Mouse (Mus musculus): ENCODE measurements around the gene Khk. TPM values are rescaled to one million over a fixed set of nuclear protein-coding genes. Genes with fewer than 3 reads are reported as not detected.

Khk gene
- polyA plus RNA-seq, 1 experiment, result 1,266 TPM

DNA sequence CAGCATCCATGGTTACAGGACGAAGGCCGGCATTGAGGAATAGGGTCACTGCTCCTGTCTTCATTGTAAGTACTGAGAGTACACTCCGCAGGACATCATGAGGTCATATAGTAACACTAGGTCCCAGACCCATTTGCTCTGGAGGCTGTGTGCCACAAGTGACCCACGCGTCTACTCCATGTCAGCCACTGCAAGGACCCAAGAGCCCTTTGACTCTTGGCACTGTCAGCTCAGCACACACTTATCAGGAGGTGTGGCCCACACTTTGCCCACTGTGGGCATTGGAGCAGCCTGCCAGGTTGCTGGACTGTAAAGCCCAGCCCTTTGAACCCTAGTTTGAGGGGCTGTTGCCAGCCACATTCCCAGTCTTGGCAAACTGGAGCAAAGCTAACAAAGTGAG, 4.0 kb downstream of the Khk start:
- TF ChIP-seq CTCF (conservative IDR thresholded peaks at IDR 0.05; ENCODE audit: insufficient read depth, insufficient read length, low read depth, low read length), result no peak
- TF ChIP-seq POLR2A (IDR thresholded peaks at IDR 0.05; ENCODE audit: low read depth, low read length), result no peak
- Histone ChIP-seq H3K36me3 (ENCODE audit: control insufficient read depth, insufficient read depth, low read length) (no peaks in the 10 kb centered on the region), H3K27me3 (replicated peaks; ENCODE audit: control insufficient read depth, insufficient read depth, low read length) (no peaks in the 10 kb centered on the region), H3K4me1 (ENCODE audit: control insufficient read depth, insufficient read depth, low read length) (peaks cover 12% of the 10 kb centered on the region; the same call in 1 of the 2 replicates), H3K4me3 (ENCODE audit: insufficient read depth, low read depth, low read length) (no peak overlapping the region), H3K27ac (ENCODE audit: insufficient read depth, low read depth, low read length) (peak overlapping the region; percentile 55)
- peak; percentile 95 for DNase-seq
- WGBS, result 58% methylated on average over 5 of the region's 5 CpGs

GRCm38 (mm10) chr5:30926073-30926472, 4.8 kb downstream of the Khk start:
- Histone ChIP-seq H3K27ac (ENCODE audit: insufficient read depth, low read depth, low read length) (peak overlapping the region; percentile 81), H3K36me3 (ENCODE audit: control insufficient read depth, insufficient read depth, low read length) (no peaks in the 10 kb centered on the region), H3K27me3 (replicated peaks; ENCODE audit: control insufficient read depth, insufficient read depth, low read length) (no peaks in the 10 kb centered on the region), H3K4me3 (ENCODE audit: insufficient read depth, low read depth, low read length) (no peak overlapping the region), H3K4me1 (ENCODE audit: control insufficient read depth, insufficient read depth, low read length) (peaks cover 8% of the 10 kb centered on the region; the same call in 1 of the 2 replicates)
- peak; percentile 94 for DNase-seq
- 52% methylated on average over 2 of the region's 2 CpGs for WGBS
- TF ChIP-seq CTCF (conservative IDR thresholded peaks at IDR 0.05; ENCODE audit: insufficient read depth, insufficient read length, low read depth, low read length) (no peak), POLR2A (IDR thresholded peaks at IDR 0.05; ENCODE audit: low read depth, low read length) (no peak)

GRCm38 (mm10) chr5:30927945-30928529, 6.8 kb downstream of the Khk start:
- Histone ChIP-seq H3K36me3 (ENCODE audit: control insufficient read depth, insufficient read depth, low read length) (no peaks in the 10 kb centered on the region), H3K27ac (ENCODE audit: insufficient read depth, low read depth, low read length) (no peak overlapping the region), H3K4me1 (ENCODE audit: control insufficient read depth, insufficient read depth, low read length) (peaks cover 7% of the 10 kb centered on the region; the same call in 1 of the 2 replicates), H3K4me3 (ENCODE audit: insufficient read depth, low read depth, low read length) (no peak overlapping the region), H3K27me3 (replicated peaks; ENCODE audit: control insufficient read depth, insufficient read depth, low read length) (no peaks in the 10 kb centered on the region)
- peak; percentile 67 for DNase-seq
- 37% methylated on average over 7 of the region's 7 CpGs for WGBS
- TF ChIP-seq POLR2A (IDR thresholded peaks at IDR 0.05; ENCODE audit: low read depth, low read length), result no peak
- TF ChIP-seq CTCF (conservative IDR thresholded peaks at IDR 0.05; ENCODE audit: insufficient read depth, insufficient read length, low read depth, low read length), result no peak

DNA sequence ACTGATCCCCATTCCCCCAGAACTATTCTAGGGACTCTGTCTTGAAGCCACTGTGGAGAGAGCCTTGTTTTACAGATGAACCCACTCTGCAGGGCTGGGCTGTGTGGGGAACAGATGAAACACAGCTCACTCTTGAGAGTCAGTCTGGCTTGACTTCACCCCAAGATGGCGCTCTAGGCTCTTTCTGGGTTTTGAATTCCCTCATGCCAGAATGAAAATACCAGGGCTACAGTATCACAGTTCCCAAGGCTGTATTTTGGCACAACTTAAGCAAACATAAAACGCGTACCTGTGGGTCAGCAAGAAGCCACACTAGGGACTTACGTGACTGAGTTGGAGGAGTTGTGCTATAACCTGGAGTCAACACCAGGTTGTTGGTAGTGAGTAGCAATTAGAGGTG, 8.9 kb downstream of the Khk start:
- peaks cover 7% of the 10 kb centered on the region; the same call in 1 of the 2 replicates for H3K4me1 ChIP-seq (ENCODE audit: control insufficient read depth, insufficient read depth, low read length)
- H3K36me3 ChIP-seq (ENCODE audit: control insufficient read depth, insufficient read depth, low read length), result no peaks in the 10 kb centered on the region
- H3K4me3 ChIP-seq (ENCODE audit: insufficient read depth, low read depth, low read length), result no peak overlapping the region
- peak; percentile 77 for DNase-seq
- peak; percentile 71 for TF ChIP-seq CTCF (conservative IDR thresholded peaks at IDR 0.05; ENCODE audit: insufficient read depth, insufficient read length, low read depth, low read length)
- TF ChIP-seq POLR2A (IDR thresholded peaks at IDR 0.05; ENCODE audit: low read depth, low read length), result no peak
- 37% methylated on average over 4 of the region's 4 CpGs for WGBS
- H3K27ac ChIP-seq (ENCODE audit: insufficient read depth, low read depth, low read length), result no peak overlapping the region
- no peaks in the 10 kb centered on the region for H3K27me3 ChIP-seq (replicated peaks; ENCODE audit: control insufficient read depth, insufficient read depth, low read length)

GRCm38 (mm10) chr5:30930846-30931245, 9.6 kb downstream of the Khk start:
- H3K27ac ChIP-seq (ENCODE audit: insufficient read depth, low read depth, low read length), result no peak overlapping the region
- peaks cover 7% of the 10 kb centered on the region; the same call in 1 of the 2 replicates for H3K4me1 ChIP-seq (ENCODE audit: control insufficient read depth, insufficient read depth, low read length)
- TF ChIP-seq POLR2A (IDR thresholded peaks at IDR 0.05; ENCODE audit: low read depth, low read length) (no peak), CTCF (conservative IDR thresholded peaks at IDR 0.05; ENCODE audit: insufficient read depth, insufficient read length, low read depth, low read length) (no peak)
- DNase-seq, result no peak
- no peaks in the 10 kb centered on the region for H3K27me3 ChIP-seq (replicated peaks; ENCODE audit: control insufficient read depth, insufficient read depth, low read length)
- H3K4me3 ChIP-seq (ENCODE audit: insufficient read depth, low read depth, low read length), result no peak overlapping the region
- H3K36me3 ChIP-seq (ENCODE audit: control insufficient read depth, insufficient read depth, low read length), result no peaks in the 10 kb centered on the region
- WGBS, result 74% methylated on average over 6 of the region's 6 CpGs

DNA sequence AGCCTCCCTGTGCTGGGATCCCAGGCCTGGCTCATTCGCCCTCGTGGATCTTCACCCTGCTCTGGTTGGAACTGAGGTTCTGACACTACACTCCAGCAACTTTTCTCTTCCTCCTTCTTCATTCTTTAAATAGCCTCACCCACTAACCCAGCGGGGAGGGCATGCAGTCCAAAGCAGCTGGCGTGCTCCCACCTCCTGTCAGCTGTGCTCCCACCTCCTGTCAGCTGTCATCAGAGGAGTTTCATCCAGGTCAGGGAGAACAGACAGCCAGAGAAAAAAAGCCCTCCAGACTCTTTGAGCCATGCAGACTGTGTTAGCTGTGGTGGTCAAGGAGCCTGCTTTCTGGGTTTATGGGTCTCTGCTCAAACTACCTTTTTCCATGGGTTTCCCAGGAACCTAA, 10.1 kb downstream of the Khk start:
- no peaks in the 10 kb centered on the region for H3K36me3 ChIP-seq (ENCODE audit: control insufficient read depth, insufficient read depth, low read length)
- no peak overlapping the region for H3K4me3 ChIP-seq (ENCODE audit: insufficient read depth, low read depth, low read length)
- H3K4me1 ChIP-seq (ENCODE audit: control insufficient read depth, insufficient read depth, low read length), result peaks cover 7% of the 10 kb centered on the region; the same call in 1 of the 2 replicates
- TF ChIP-seq CTCF (conservative IDR thresholded peaks at IDR 0.05; ENCODE audit: insufficient read depth, insufficient read length, low read depth, low read length) (no peak), POLR2A (IDR thresholded peaks at IDR 0.05; ENCODE audit: low read depth, low read length) (no peak)
- no peak for DNase-seq
- no peaks in the 10 kb centered on the region for H3K27me3 ChIP-seq (replicated peaks; ENCODE audit: control insufficient read depth, insufficient read depth, low read length)
- no peak overlapping the region for H3K27ac ChIP-seq (ENCODE audit: insufficient read depth, low read depth, low read length)
- WGBS, result 83% methylated on average over 4 of the region's 4 CpGs

GRCm38 (mm10) chr5:30933705-30934104, 12.5 kb downstream of the Khk start:
- TF ChIP-seq CTCF (conservative IDR thresholded peaks at IDR 0.05; ENCODE audit: insufficient read depth, insufficient read length, low read depth, low read length) (no peak), POLR2A (IDR thresholded peaks at IDR 0.05; ENCODE audit: low read depth, low read length) (no peak)
- no peak overlapping the region for H3K4me3 ChIP-seq (ENCODE audit: insufficient read depth, low read depth, low read length)
- no peak for DNase-seq
- WGBS, result 69% methylated on average over 5 of the region's 5 CpGs
- H3K27me3 ChIP-seq (replicated peaks; ENCODE audit: control insufficient read depth, insufficient read depth, low read length), result no peaks in the 10 kb centered on the region
- no peak overlapping the region for H3K27ac ChIP-seq (ENCODE audit: insufficient read depth, low read depth, low read length)
- H3K4me1 ChIP-seq (ENCODE audit: control insufficient read depth, insufficient read depth, low read length), result no peaks in the 10 kb centered on the region
- no peaks in the 10 kb centered on the region for H3K36me3 ChIP-seq (ENCODE audit: control insufficient read depth, insufficient read depth, low read length)
